In the genomic region with DNA sequence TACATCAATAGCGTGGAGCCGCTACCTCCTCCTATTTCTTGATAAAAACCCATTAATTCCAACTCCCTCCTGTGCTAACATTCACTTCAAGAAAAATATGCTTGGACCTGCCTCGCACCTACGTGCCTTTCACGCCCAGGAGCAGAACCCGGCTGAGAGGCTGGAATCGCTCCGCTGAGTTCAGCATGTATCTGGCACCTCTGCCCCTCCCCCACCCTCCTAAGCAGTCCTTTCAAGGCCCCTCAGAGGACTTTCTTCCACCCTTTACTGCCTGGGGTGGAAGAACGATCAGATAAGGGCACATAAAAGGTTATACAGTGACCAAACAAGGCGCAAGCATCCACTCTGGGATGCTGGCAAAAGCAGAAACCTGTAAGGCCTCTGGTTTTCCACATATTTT, we compare ENCODE assay signal across 11 mouse cellular contexts. TPM values are rescaled to one million over a fixed set of nuclear protein-coding genes. Genes with fewer than 3 reads are reported as not detected.
DNase-seq lines count a peak whose midpoint lies in the region; ATAC-seq and TF ChIP-seq lines count a peak whose summit lies in the region.
"Had no signal": no experiment of that assay in that cellular context is flagged by ENCODE, and none has a peak within 500 bp of the region (broad histone marks: within the 10 kb centered on the region; RNA-seq: fewer than 3 reads in every experiment).

No protein-coding gene starts in this region.

- H3K9me3 ChIP-seq in heart, embryonic 10.5 days = no peaks in the 10 kb centered on the region
- H3K9me3 ChIP-seq in E14TG2a.4 (ENCODE audit: low read length) = no peaks in the 10 kb centered on the region
- H3K9me3 ChIP-seq in forebrain, embryonic 13.5 days (replicated peaks) = no peaks in the 10 kb centered on the region
- no peaks in the 10 kb centered on the region for H3K9me3 ChIP-seq in limb, embryonic 14.5 days (ENCODE audit: control insufficient read depth, low read length)
- H3K9me3 ChIP-seq: hindbrain, embryonic 12.5 days; limb, embryonic 15.5 days had no signal

- peak overlapping the region; percentile 19; the same call in 1 of the 2 replicates for H3K27ac ChIP-seq in heart, embryonic 10.5 days
- no peak overlapping the region for H3K27ac ChIP-seq in forebrain, embryonic 13.5 days
- no peak overlapping the region for H3K27ac ChIP-seq in limb, embryonic 14.5 days (replicated peaks; ENCODE audit: low read depth, low read length)
- no peak overlapping the region for H3K27ac ChIP-seq in gastrocnemius, adult 2 months
- H3K27ac ChIP-seq: hindbrain, embryonic 12.5 days; limb, embryonic 15.5 days had no signal

- no peak overlapping the region for H3K4me3 ChIP-seq in heart, embryonic 10.5 days
- peak overlapping the region; percentile 43 for H3K4me3 ChIP-seq in E14TG2a.4 (replicated peaks; ENCODE audit: low read length)
- H3K4me3 ChIP-seq in forebrain, embryonic 13.5 days = no peak overlapping the region
- H3K4me3 ChIP-seq in limb, embryonic 14.5 days (replicated peaks; ENCODE audit: low read length) = no peak overlapping the region
- H3K4me3 ChIP-seq in gastrocnemius, adult 2 months = no peak overlapping the region
- H3K4me3 ChIP-seq: hindbrain, embryonic 12.5 days; limb, embryonic 15.5 days had no signal

- no peak for TF ChIP-seq CTCF in E14TG2a.4 (conservative IDR thresholded peaks at IDR 0.05; ENCODE audit: low read length)
- TF ChIP-seq CTCF in gastrocnemius, adult 2 months (IDR thresholded peaks at IDR 0.05) = no peak

- DNase-seq in heart, embryonic 10.5 days (ENCODE audit: low spot score) = no peak
- no peak for DNase-seq in heart, adult 8-10 months (ENCODE audit: low spot score)
- no peak for DNase-seq in limb, embryonic 14.5 days (ENCODE audit: low spot score)
- no peak for DNase-seq in spleen, adult 12 weeks (ENCODE audit: low spot score)
- no peak for DNase-seq in gastrocnemius, adult 2 months
- DNase-seq: right cerebral cortex, postnatal 4 days had no signal

- H3K27me3 ChIP-seq in heart, embryonic 10.5 days (ENCODE audit: insufficient read depth, poor library complexity, severe bottlenecking) = no peaks in the 10 kb centered on the region
- peaks cover 8% of the 10 kb centered on the region; the same call in 1 of the 2 replicates for H3K27me3 ChIP-seq in E14TG2a.4 (ENCODE audit: insufficient read depth, low read length)
- H3K27me3 ChIP-seq in forebrain, embryonic 13.5 days = no peaks in the 10 kb centered on the region; the same call in 1 of the 2 replicates
- H3K27me3 ChIP-seq in limb, embryonic 14.5 days (ENCODE audit: control insufficient read depth, insufficient read depth, low read length) = no peaks in the 10 kb centered on the region
- H3K27me3 ChIP-seq: hindbrain, embryonic 12.5 days had no signal

- peak overlapping the region; percentile 16; the same call in 1 of the 2 replicates for H3K4me2 ChIP-seq in forebrain, embryonic 13.5 days
- H3K4me2 ChIP-seq in limb, embryonic 14.5 days (replicated peaks; ENCODE audit: low read depth, low read length, severe bottlenecking) = no peak overlapping the region; the same call in 1 of the 2 replicates
- H3K4me2 ChIP-seq: hindbrain, embryonic 12.5 days; limb, embryonic 15.5 days had no signal

- no peak for ATAC-seq in forebrain, embryonic 13.5 days
- ATAC-seq in limb, embryonic 14.5 days (ENCODE audit: low FRiP score, low read depth) = no peak
- no peak for ATAC-seq in frontal cortex, adult (ENCODE audit: low TSS enrichment)

- TF ChIP-seq POLR2A in limb, embryonic 14.5 days (IDR thresholded peaks at IDR 0.05; ENCODE audit: borderline replicate concordance, extremely low read depth, insufficient read depth, insufficient read length) = no peak

- intact Hi-C loops in gastrocnemius, adult 2 months (cut with DNase I) = no loop called here

- 6% methylated on average over 10 of the region's 10 CpGs for WGBS in heart, embryonic 10.5 days
- 13% methylated on average over 10 of the region's 10 CpGs for WGBS in forebrain, embryonic 13.5 days
- WGBS in limb, embryonic 14.5 days = 5% methylated on average over 10 of the region's 10 CpGs

- H3K36me3 ChIP-seq in heart, embryonic 10.5 days = no peaks in the 10 kb centered on the region
- no peaks in the 10 kb centered on the region for H3K36me3 ChIP-seq in E14TG2a.4 (ENCODE audit: insufficient read depth, low read length)
- H3K36me3 ChIP-seq in forebrain, embryonic 13.5 days (ENCODE audit: poor library complexity, severe bottlenecking) = no peaks in the 10 kb centered on the region
- H3K36me3 ChIP-seq in limb, embryonic 14.5 days (ENCODE audit: control insufficient read depth, insufficient read depth, low read length) = no peaks in the 10 kb centered on the region
- H3K36me3 ChIP-seq: hindbrain, embryonic 12.5 days; limb, embryonic 15.5 days had no signal

- no peak overlapping the region for H3K9ac ChIP-seq in forebrain, embryonic 13.5 days
- H3K9ac ChIP-seq in limb, embryonic 14.5 days (ENCODE audit: low read depth, low read length, severe bottlenecking) = 0 out of 2 replicates have a peak overlapping the region, but pooled peaks have one; percentile 41
- H3K9ac ChIP-seq: hindbrain, embryonic 12.5 days; limb, embryonic 15.5 days had no signal

- H3K4me1 ChIP-seq in heart, embryonic 10.5 days = peaks cover 16% of the 10 kb centered on the region
- peaks cover 43% of the 10 kb centered on the region for H3K4me1 ChIP-seq in E14TG2a.4 (replicated peaks; ENCODE audit: low read depth, low read length)
- H3K4me1 ChIP-seq in forebrain, embryonic 13.5 days = peaks cover 4% of the 10 kb centered on the region; the same call in 1 of the 2 replicates
- H3K4me1 ChIP-seq in limb, embryonic 14.5 days (ENCODE audit: control insufficient read depth, insufficient read depth, low read length) = 0 out of 2 replicates have a peak, but pooled peaks cover 6% of the 10 kb centered on the region

RNA-seq across cellular contexts. Expression of gene Lrp2, which starts 26.4 kb away (rescaled TPM):
- 0.60 and 1.3 TPM in 2 replicates for polyA plus RNA-seq in heart, embryonic 10.5 days (2016; fragmentation: Nextera tagmentation; extraction: Ambion mirVana)
- total RNA-seq in heart, adult 8-10 months (2022) = 1 to 10 TPM in 3 of 4 experiments, under 1 TPM in 1; 0.57 to 1.6 (median 1.1) TPM
- polyA plus RNA-seq in forebrain, embryonic 13.5 days (2015; fragmentation: Nextera tagmentation; extraction: Ambion mirVana) = 0.75 and 1.1 TPM in 2 replicates
- 0.09 and 0.12 TPM in 2 replicates for polyA plus RNA-seq in limb, embryonic 14.5 days (2012; rRNA removed)
- polyA plus RNA-seq in limb, embryonic 14.5 days (2014; fragmentation: Nextera tagmentation; extraction: Ambion mirVana) = 0.01 TPM in 1 of 2 replicates, not detected in the other
- total RNA-seq in gastrocnemius, adult 2 months (2021) = not detected
- polyA plus RNA-seq: limb, embryonic 15.5 days had no signal

RNA-seq across cellular contexts. Expression of gene Bbs5, which starts 34.7 kb away (rescaled TPM):
- polyA plus RNA-seq in heart, embryonic 10.5 days (2016; fragmentation: Nextera tagmentation; extraction: Ambion mirVana) = 14.5 and 15.9 TPM in 2 replicates
- 1 to 10 TPM; 3.6 to 4.7 (median 4.3) TPM for total RNA-seq in heart, adult 8-10 months (2022)
- 16.6 and 20.0 TPM in 2 replicates for polyA plus RNA-seq in forebrain, embryonic 13.5 days (2015; fragmentation: Nextera tagmentation; extraction: Ambion mirVana)
- 14.7 and 18.9 TPM in 2 replicates for polyA plus RNA-seq in limb, embryonic 14.5 days (2012; rRNA removed)
- polyA plus RNA-seq in limb, embryonic 14.5 days (2014; fragmentation: Nextera tagmentation; extraction: Ambion mirVana) = 15.8 and 19.2 TPM in 2 replicates
- 1 to 10 TPM; 3.7 to 4.6 TPM for total RNA-seq in gastrocnemius, adult 2 months (2021)

RNA-seq across cellular contexts. Expression of gene Klhl41, which starts 57.7 kb away (rescaled TPM):
- 8.3 and 15.4 TPM in 2 replicates for polyA plus RNA-seq in heart, embryonic 10.5 days (2016; fragmentation: Nextera tagmentation; extraction: Ambion mirVana)
- total RNA-seq in heart, adult 8-10 months (2022) = 10 to 100 TPM; 85.6 to 96.6 (median 88.1) TPM
- 0.15 TPM in 2 replicates for polyA plus RNA-seq in forebrain, embryonic 13.5 days (2015; fragmentation: Nextera tagmentation; extraction: Ambion mirVana)
- polyA plus RNA-seq in limb, embryonic 14.5 days (2012; rRNA removed) = 17.4 and 23.2 TPM in 2 replicates
- polyA plus RNA-seq in limb, embryonic 14.5 days (2014; fragmentation: Nextera tagmentation; extraction: Ambion mirVana) = 13.2 and 16.7 TPM in 2 replicates
- 100 to 1,000 TPM; 511 to 652 TPM for total RNA-seq in gastrocnemius, adult 2 months (2021)
